Mouse (Mus musculus) gonadal fat pad, adult 2 months (tissue): ENCODE measurements around the gene Hyal2. TPM values are rescaled to one million over a fixed set of nuclear protein-coding genes. Genes with fewer than 3 reads are reported as not detected.
"Not testable (repeated sequence)": the region's sequence is repeated elsewhere in the genome, so short reads cannot be mapped to it uniquely, and the experiment has no call there.

Experiments
- DNase-seq: peaks from one replicate; pipeline ENCODE4 v3.0.0-alpha.2; 2012; ENCODE audit warnings: low read depth
- polyA plus RNA-seq: library from polyadenylated mRNA; depleted of rRNA; stranded (reverse); fragments of >200 nt; gene quantifications from 2 replicates; pipeline ENCODE4 v1.2.3, GENCODE M21; 2012

The Hyal2 gene
- polyA plus RNA-seq, 1 experiment = 68.6 TPM

- no peak for DNase-seq
Measured at GRCm38 (mm10) chr9:107569270-107569669, 1.5 kb downstream of the Hyal2 start.

GRCm38 (mm10) chr9:107570016-107570415 is 2.3 kb downstream of the Hyal2 start:
- DNase-seq = no peak

GRCm38 (mm10) chr9:107570845-107571244 is 3.1 kb downstream of the Hyal2 start:
- DNase-seq = no peak

GRCm38 (mm10) chr9:107571534-107572326 is 4.0 kb downstream of the Hyal2 start:
- DNase-seq = no peak

- DNase-seq = no peak
Measured at GRCm38 (mm10) chr9:107572327-107572662, 4.5 kb downstream of the Hyal2 start.

- not testable (repeated sequence) for DNase-seq
Measured at GRCm38 (mm10) chr9:107573774-107574173, 6.0 kb downstream of the Hyal2 start.

- no peak for DNase-seq
Measured at GRCm38 (mm10) chr9:107575579-107576356, 8.0 kb downstream of the Hyal2 start.

GRCm38 (mm10) chr9:107576357-107577107 is 8.8 kb downstream of the Hyal2 start, which contains the start of gene Hyal1:
TSS of gene Hyal1 (plus strand) at chr9:107576927.
- DNase-seq = no peak

- DNase-seq = no peak
Measured at GRCm38 (mm10) chr9:107577871-107578270, 10.1 kb downstream of the Hyal2 start.

- DNase-seq = no peak
Measured at GRCm38 (mm10) chr9:107578587-107578986, 10.8 kb downstream of the Hyal2 start, which contains the start of gene Naa80. TSS of gene Naa80 (plus strand) at chr9:107578887.

GRCm38 (mm10) chr9:107579023-107579900 is 11.5 kb downstream of the Hyal2 start:
- no peak for DNase-seq

GRCm38 (mm10) chr9:107580501-107581317 is 13.0 kb downstream of the Hyal2 start, which contains the start of gene Hyal3:
TSS of gene Hyal3 (plus strand) at chr9:107580818.
- DNase-seq = no peak

GRCm38 (mm10) chr9:107581584-107581983 is 13.8 kb downstream of the Hyal2 start:
- DNase-seq = no peak

- DNase-seq = no peak
Measured at GRCm38 (mm10) chr9:107582509-107583062, 14.8 kb downstream of the Hyal2 start.

GRCm38 (mm10) chr9:107583174-107583573 is 15.4 kb downstream of the Hyal2 start:
- no peak for DNase-seq

- no peak for DNase-seq
Measured at GRCm38 (mm10) chr9:107586504-107586903, 18.8 kb downstream of the Hyal2 start.

GRCm38 (mm10) chr9:107586974-107587832 is 19.5 kb downstream of the Hyal2 start, which contains the start of gene Ifrd2:
TSS of gene Ifrd2 (plus strand) at chr9:107587642.
- no peak for DNase-seq

- no peak for DNase-seq
Measured at GRCm38 (mm10) chr9:107587833-107588639, 20.3 kb downstream of the Hyal2 start.
